Mouse (Mus musculus) intestine, embryonic 15.5 days (tissue): ENCODE measurements around the gene Plcl1. TPM values are rescaled to one million over a fixed set of nuclear protein-coding genes. Genes with fewer than 3 reads are reported as not detected.

Experiments used
- ATAC-seq: fragments of 200-750 bp; cut with Nextera tagmentation; 2 replicates; pipeline ENCODE4 v1.8.0; 2017; ENCODE audit warnings: moderate TSS enrichment, moderate library complexity
- H3K27ac ChIP-seq: fragments of 300-500 bp; sonication (generic); 2 replicates; pipeline ENCODE4 v1.5.1; 2015; ENCODE audit warnings: mild to moderate bottlenecking, inconsistent platforms
- H3K27me3 ChIP-seq: fragments of 300-500 bp; sonication (generic); replicated peaks from 2 replicates; pipeline ENCODE4 v1.6.1; 2015; ENCODE audit warnings: inconsistent platforms
- H3K36me3 ChIP-seq: fragments of 300-500 bp; sonication (generic); 2 replicates; pipeline ENCODE4 v1.6.1; 2015; ENCODE audit warnings: inconsistent platforms
- H3K4me1 ChIP-seq: fragments of 300-500 bp; sonication (generic); replicated peaks from 2 replicates; pipeline ENCODE4 v1.6.1; 2015; ENCODE audit warnings: inconsistent platforms
- H3K4me2 ChIP-seq: fragments of 300-500 bp; sonication (generic); replicated peaks from 2 replicates; pipeline ENCODE4 v1.6.1; 2015; ENCODE audit warnings: mild to moderate bottlenecking, inconsistent platforms
- H3K4me3 ChIP-seq: fragments of 300-500 bp; sonication (generic); replicated peaks from 2 replicates; pipeline ENCODE4 v1.5.1; 2015; ENCODE audit warnings: inconsistent platforms
- H3K9ac ChIP-seq: fragments of 300-500 bp; sonication (generic); 2 replicates; pipeline ENCODE4 v1.6.1; 2015; ENCODE audit warnings: inconsistent platforms
- H3K9me3 ChIP-seq: fragments of 300-500 bp; sonication (generic); 2 replicates; pipeline ENCODE4 v1.6.1; 2016; ENCODE audit warnings: inconsistent platforms
- WGBS: fragments of 180-500 bp; shearing (Covaris S2); methylation state at CpG from one replicate; pipeline ENCODE4 v1.1.7; 2015; 5-methylcytosine and 5-hydroxymethylcytosine counted together
- polyA plus RNA-seq: library from polyadenylated mRNA; unstranded; fragments of >200 nt; fragmentation: Nextera tagmentation; extraction: Ambion mirVana; gene quantifications from 2 replicates; pipeline ENCODE4 v1.2.1, GENCODE M21; 2015

Gene Plcl1
- polyA plus RNA-seq, result 1.6 and 2.5 TPM in 2 replicates

- peak within 1 kb of the TSS; percentile 98 for H3K4me2 ChIP-seq
- WGBS, result 4% methylated on average over 50 of the region's 51 CpGs
- no peaks in the 10 kb centered on the region for H3K9me3 ChIP-seq
- no peaks in the 10 kb centered on the region for H3K36me3 ChIP-seq
- peaks cover 11% of the 10 kb centered on the region for H3K27me3 ChIP-seq
- peaks cover 12% of the 10 kb centered on the region for H3K4me1 ChIP-seq
- peak within 1 kb of the TSS; percentile 51; the same call in 1 of the 2 replicates for H3K27ac ChIP-seq
- H3K4me3 ChIP-seq, result peak within 1 kb of the TSS; percentile 66
- peak within 1 kb of the TSS; percentile 57 for H3K9ac ChIP-seq
- peak; percentile 99 for ATAC-seq
Observed at GRCm38 (mm10) chr1:55405272-55406022, at the start of gene Plcl1. Plcl1 (plus strand) TSS chr1:55405921.

GRCm38 (mm10) chr1:55362634-55363033, 43.1 kb upstream of the Plcl1 start:
- 0 out of 2 replicates have a peak, but pooled peaks cover 3% of the 10 kb centered on the region for H3K4me1 ChIP-seq
- WGBS, result 46% methylated on average over 49 of the region's 49 CpGs
- peaks cover 19% of the 10 kb centered on the region for H3K27me3 ChIP-seq
- no peaks in the 10 kb centered on the region for H3K36me3 ChIP-seq
- H3K9ac ChIP-seq, result no peak overlapping the region
- peak; percentile 64 for ATAC-seq
- peak overlapping the region; percentile 83 for H3K4me2 ChIP-seq
- H3K4me3 ChIP-seq, result peak overlapping the region; percentile 49
- H3K27ac ChIP-seq, result no peak overlapping the region
- peaks cover 4% of the 10 kb centered on the region; the same call in 1 of the 2 replicates for H3K9me3 ChIP-seq

GRCm38 (mm10) chr1:55363044-55363565, 42.6 kb upstream of the Plcl1 start, which contains the start of gene Boll:
Boll (minus strand) TSS chr1:55363469.
- WGBS, result 12% methylated on average over 68 of the region's 68 CpGs
- peak within 1 kb of the TSS; percentile 83 for H3K4me2 ChIP-seq
- peaks cover 4% of the 10 kb centered on the region; the same call in 1 of the 2 replicates for H3K9me3 ChIP-seq
- H3K4me3 ChIP-seq, result peak within 1 kb of the TSS; percentile 49
- H3K9ac ChIP-seq, result 0 out of 2 replicates have a peak within 1 kb of the TSS, but pooled peaks have one; percentile 20
- H3K27me3 ChIP-seq, result peaks cover 19% of the 10 kb centered on the region
- H3K27ac ChIP-seq, result no peak within 1 kb of the TSS
- peak; percentile 92 for ATAC-seq
- H3K36me3 ChIP-seq, result no peaks in the 10 kb centered on the region
- H3K4me1 ChIP-seq, result 0 out of 2 replicates have a peak, but pooled peaks cover 3% of the 10 kb centered on the region

GRCm38 (mm10) chr1:55363586-55363985, 42.1 kb upstream of the Plcl1 start:
- peak; percentile 91 for ATAC-seq
- H3K4me2 ChIP-seq, result peak overlapping the region; percentile 83
- H3K4me3 ChIP-seq, result peak overlapping the region; percentile 49
- H3K4me1 ChIP-seq, result 0 out of 2 replicates have a peak, but pooled peaks cover 3% of the 10 kb centered on the region
- peaks cover 19% of the 10 kb centered on the region for H3K27me3 ChIP-seq
- 2% methylated on average over 26 of the region's 27 CpGs for WGBS
- no peaks in the 10 kb centered on the region for H3K36me3 ChIP-seq
- peaks cover 4% of the 10 kb centered on the region; the same call in 1 of the 2 replicates for H3K9me3 ChIP-seq
- H3K27ac ChIP-seq, result no peak overlapping the region
- 0 out of 2 replicates have a peak overlapping the region, but pooled peaks have one; percentile 20 for H3K9ac ChIP-seq

- no peak for ATAC-seq
- no peaks in the 10 kb centered on the region for H3K9me3 ChIP-seq
- 83% methylated on average over 3 of the region's 3 CpGs for WGBS
- no peaks in the 10 kb centered on the region for H3K27me3 ChIP-seq
- no peaks in the 10 kb centered on the region for H3K4me1 ChIP-seq
- no peak overlapping the region for H3K9ac ChIP-seq
- H3K4me3 ChIP-seq, result no peak overlapping the region
- H3K27ac ChIP-seq, result no peak overlapping the region
- no peak overlapping the region for H3K4me2 ChIP-seq
- H3K36me3 ChIP-seq, result no peaks in the 10 kb centered on the region
Observed at GRCm38 (mm10) chr1:55372626-55373025, 33.1 kb upstream of the Plcl1 start.

GRCm38 (mm10) chr1:55380527-55380926, 25.2 kb upstream of the Plcl1 start:
- Histone ChIP-seq H3K9ac (no peak overlapping the region), H3K4me1 (no peaks in the 10 kb centered on the region), H3K27ac (no peak overlapping the region), H3K9me3 (no peaks in the 10 kb centered on the region), H3K36me3 (no peaks in the 10 kb centered on the region), H3K4me2 (no peak overlapping the region), H3K4me3 (no peak overlapping the region), H3K27me3 (no peaks in the 10 kb centered on the region)
- ATAC-seq, result no peak
- WGBS, result 80% methylated on average over 2 of the region's 2 CpGs

- Histone ChIP-seq H3K4me1 (no peaks in the 10 kb centered on the region), H3K27ac (no peak overlapping the region), H3K4me2 (no peak overlapping the region), H3K9ac (no peak overlapping the region), H3K27me3 (no peaks in the 10 kb centered on the region), H3K9me3 (no peaks in the 10 kb centered on the region), H3K36me3 (no peaks in the 10 kb centered on the region), H3K4me3 (no peak overlapping the region)
- WGBS, result 18% methylated on average over 9 of the region's 9 CpGs
- ATAC-seq, result peak; percentile 77
Observed at GRCm38 (mm10) chr1:55383114-55383773, 22.5 kb upstream of the Plcl1 start.

GRCm38 (mm10) chr1:55399891-55400290, 5.8 kb upstream of the Plcl1 start:
- Histone ChIP-seq H3K36me3 (no peaks in the 10 kb centered on the region), H3K9me3 (no peaks in the 10 kb centered on the region), H3K27me3 (no peaks in the 10 kb centered on the region; the same call in 1 of the 2 replicates), H3K4me1 (peaks cover 2% of the 10 kb centered on the region; the same call in 1 of the 2 replicates), H3K4me2 (no peak overlapping the region), H3K9ac (no peak overlapping the region), H3K4me3 (no peak overlapping the region), H3K27ac (no peak overlapping the region)
- ATAC-seq, result no peak
- 46% methylated on average over 5 of the region's 5 CpGs for WGBS

GRCm38 (mm10) chr1:55404439-55404838, 1.3 kb upstream of the Plcl1 start:
- Histone ChIP-seq H3K27me3 (peaks cover 11% of the 10 kb centered on the region), H3K4me3 (no peak overlapping the region), H3K4me1 (peaks cover 12% of the 10 kb centered on the region), H3K36me3 (no peaks in the 10 kb centered on the region), H3K4me2 (no peak overlapping the region), H3K27ac (no peak overlapping the region), H3K9me3 (no peaks in the 10 kb centered on the region), H3K9ac (no peak overlapping the region)
- WGBS, result under 1% methylated on average over 3 of the region's 3 CpGs
- no peak for ATAC-seq

- Histone ChIP-seq H3K4me2 (peak overlapping the region; percentile 98), H3K4me3 (peak overlapping the region; percentile 66), H3K36me3 (no peaks in the 10 kb centered on the region), H3K27ac (peak overlapping the region; percentile 51; the same call in 1 of the 2 replicates), H3K9ac (peak overlapping the region; percentile 57), H3K27me3 (peaks cover 11% of the 10 kb centered on the region), H3K9me3 (no peaks in the 10 kb centered on the region), H3K4me1 (peaks cover 12% of the 10 kb centered on the region)
- under 1% methylated on average over 42 of the region's 42 CpGs for WGBS
- ATAC-seq, result peak; percentile 77
Observed at GRCm38 (mm10) chr1:55406023-55406413, 297 bp downstream of the Plcl1 start.

- Histone ChIP-seq H3K9ac (peak overlapping the region; percentile 57), H3K4me1 (peaks cover 12% of the 10 kb centered on the region), H3K36me3 (no peaks in the 10 kb centered on the region), H3K27ac (peak overlapping the region; percentile 51; the same call in 1 of the 2 replicates), H3K4me3 (peak overlapping the region; percentile 66), H3K9me3 (no peaks in the 10 kb centered on the region), H3K27me3 (peaks cover 11% of the 10 kb centered on the region), H3K4me2 (peak overlapping the region; percentile 98)
- WGBS, result 3% methylated on average over 32 of the region's 35 CpGs
- ATAC-seq, result peak; percentile 26
Observed at GRCm38 (mm10) chr1:55406531-55407375, 1.0 kb downstream of the Plcl1 start.
